ENCODE assay signal across 19 mouse cellular contexts in genomic region chr5:53277716-53278263, GRCm38 (mm10). TPM values are rescaled to one million over a fixed set of nuclear protein-coding genes. Genes with fewer than 3 reads are reported as not detected.
DNase-seq lines count a peak whose midpoint lies in the region; ATAC-seq and TF ChIP-seq lines count a peak whose summit lies in the region.
"Had no signal": no experiment of that assay in that cellular context is flagged by ENCODE, and none has a peak within 500 bp of the region (broad histone marks: within the 10 kb centered on the region; RNA-seq: fewer than 3 reads in every experiment).

No protein-coding gene starts in this region.

- no peaks in the 10 kb centered on the region for H3K9me3 ChIP-seq in hindbrain, embryonic 11.5 days (ENCODE audit: control insufficient read depth, low read length)
- no peaks in the 10 kb centered on the region for H3K9me3 ChIP-seq in hindbrain, embryonic 10.5 days
- H3K9me3 ChIP-seq in midbrain, postnatal 0 days (ENCODE audit: low read length): no peaks in the 10 kb centered on the region
- no peaks in the 10 kb centered on the region for H3K9me3 ChIP-seq in midbrain, embryonic 10.5 days (replicated peaks)
- H3K9me3 ChIP-seq in forebrain, embryonic 15.5 days: no peaks in the 10 kb centered on the region
- no peaks in the 10 kb centered on the region for H3K9me3 ChIP-seq in limb, embryonic 10.5 days (replicated peaks)
- H3K9me3 ChIP-seq: embryonic facial prominence, embryonic 13.5 days; limb, embryonic 12.5 days had no signal

- no peak overlapping the region for H3K27ac ChIP-seq in hindbrain, embryonic 11.5 days (ENCODE audit: low read depth, low read length)
- no peak overlapping the region for H3K27ac ChIP-seq in hindbrain, embryonic 10.5 days
- H3K27ac ChIP-seq in midbrain, postnatal 0 days (ENCODE audit: low read depth, low read length): no peak overlapping the region
- no peak overlapping the region for H3K27ac ChIP-seq in midbrain, embryonic 10.5 days (replicated peaks)
- peak overlapping the region; percentile 71 for H3K27ac ChIP-seq in forebrain, embryonic 15.5 days (replicated peaks)
- H3K27ac ChIP-seq in limb, embryonic 10.5 days: 0 out of 2 replicates have a peak overlapping the region, but pooled peaks have one; percentile 15
- H3K27ac ChIP-seq: embryonic facial prominence, embryonic 13.5 days; limb, embryonic 12.5 days; macrophage had no signal

- DNase-seq in hindbrain, embryonic 11.5 days (ENCODE audit: low spot score): no peak
- no peak for DNase-seq in hindbrain, embryonic 10.5 days (ENCODE audit: low spot score)
- peak; percentile 75 for DNase-seq in midbrain, postnatal 0 days (ENCODE audit: low spot score)
- DNase-seq in midbrain, embryonic 10.5 days (ENCODE audit: low spot score): no peak
- no peak for DNase-seq in limb, embryonic 10.5 days (ENCODE audit: low spot score)
- DNase-seq in left cerebral cortex, adult 11 months (ENCODE audit: low spot score): no peak
- DNase-seq in gastrocnemius, postnatal 25 days: no peak
- DNase-seq: gastrocnemius, postnatal 36 days; heart, postnatal 36 days; kidney, adult 2 months; kidney, postnatal 4 days; layer of hippocampus, postnatal 36 days; thymus, postnatal 25 days had no signal

- no peaks in the 10 kb centered on the region for H3K36me3 ChIP-seq in hindbrain, embryonic 11.5 days (ENCODE audit: control insufficient read depth, insufficient read depth, low read length)
- peaks cover 18% of the 10 kb centered on the region; the same call in 1 of the 2 replicates for H3K36me3 ChIP-seq in hindbrain, embryonic 10.5 days
- peaks cover 5% of the 10 kb centered on the region; the same call in 1 of the 2 replicates for H3K36me3 ChIP-seq in midbrain, postnatal 0 days (ENCODE audit: insufficient read depth, low read length)
- peaks cover 19% of the 10 kb centered on the region for H3K36me3 ChIP-seq in midbrain, embryonic 10.5 days
- no peaks in the 10 kb centered on the region for H3K36me3 ChIP-seq in forebrain, embryonic 15.5 days
- peaks cover 4% of the 10 kb centered on the region for H3K36me3 ChIP-seq in limb, embryonic 10.5 days

- TF ChIP-seq CTCF in midbrain, postnatal 0 days (IDR thresholded peaks at IDR 0.05): no peak

- no peaks in the 10 kb centered on the region for H3K27me3 ChIP-seq in hindbrain, embryonic 11.5 days (ENCODE audit: control insufficient read depth, insufficient read depth, low read length)
- no peaks in the 10 kb centered on the region for H3K27me3 ChIP-seq in hindbrain, embryonic 10.5 days (ENCODE audit: insufficient read depth, poor library complexity, severe bottlenecking)
- H3K27me3 ChIP-seq in midbrain, postnatal 0 days (ENCODE audit: insufficient read depth, low read length): no peaks in the 10 kb centered on the region
- no peaks in the 10 kb centered on the region for H3K27me3 ChIP-seq in midbrain, embryonic 10.5 days (ENCODE audit: low read depth, poor library complexity, severe bottlenecking)
- no peaks in the 10 kb centered on the region for H3K27me3 ChIP-seq in forebrain, embryonic 15.5 days
- H3K27me3 ChIP-seq in limb, embryonic 10.5 days (ENCODE audit: low read depth, poor library complexity, severe bottlenecking): no peaks in the 10 kb centered on the region
- H3K27me3 ChIP-seq: limb, embryonic 12.5 days; Patski had no signal

- no peak overlapping the region for H3K4me3 ChIP-seq in hindbrain, embryonic 11.5 days (ENCODE audit: low read depth, low read length)
- H3K4me3 ChIP-seq in hindbrain, embryonic 10.5 days: no peak overlapping the region
- no peak overlapping the region for H3K4me3 ChIP-seq in midbrain, postnatal 0 days (ENCODE audit: low read depth, low read length)
- H3K4me3 ChIP-seq in midbrain, embryonic 10.5 days: no peak overlapping the region
- H3K4me3 ChIP-seq in forebrain, embryonic 15.5 days: no peak overlapping the region
- no peak overlapping the region for H3K4me3 ChIP-seq in limb, embryonic 10.5 days
- H3K4me3 ChIP-seq: embryonic facial prominence, embryonic 13.5 days; limb, embryonic 12.5 days had no signal

- peak; percentile 45; the same call in 1 of the 2 replicates for ATAC-seq in hindbrain, embryonic 11.5 days (ENCODE audit: low FRiP score)
- ATAC-seq in midbrain, postnatal 0 days (ENCODE audit: low FRiP score): peak; percentile 44; the same call in 1 of the 2 replicates
- peak; percentile 62 for ATAC-seq in forebrain, embryonic 15.5 days (replicated peaks)
- ATAC-seq: Patski had no signal

- H3K9ac ChIP-seq in hindbrain, embryonic 11.5 days (ENCODE audit: low read depth, low read length): no peak overlapping the region
- no peak overlapping the region for H3K9ac ChIP-seq in midbrain, postnatal 0 days (replicated peaks; ENCODE audit: low read length, poor library complexity, severe bottlenecking)
- no peak overlapping the region for H3K9ac ChIP-seq in forebrain, embryonic 15.5 days (replicated peaks)
- H3K9ac ChIP-seq: embryonic facial prominence, embryonic 13.5 days; limb, embryonic 12.5 days had no signal

- 53% methylated on average over 4 of the region's 4 CpGs for WGBS in hindbrain, embryonic 11.5 days
- WGBS in hindbrain, embryonic 10.5 days: 64% methylated on average over 4 of the region's 4 CpGs
- WGBS in midbrain, postnatal 0 days: 41% methylated on average over 4 of the region's 4 CpGs
- WGBS in midbrain, embryonic 10.5 days: 66% methylated on average over 4 of the region's 4 CpGs
- WGBS in forebrain, embryonic 15.5 days: 14% methylated on average over 4 of the region's 4 CpGs
- 51% methylated on average over 4 of the region's 4 CpGs for WGBS in limb, embryonic 10.5 days

- no peaks in the 10 kb centered on the region for H3K4me1 ChIP-seq in hindbrain, embryonic 11.5 days (replicated peaks; ENCODE audit: control insufficient read depth, insufficient read depth, low read length)
- peaks cover 10% of the 10 kb centered on the region for H3K4me1 ChIP-seq in hindbrain, embryonic 10.5 days (replicated peaks)
- H3K4me1 ChIP-seq in midbrain, postnatal 0 days (ENCODE audit: insufficient read depth, low read length): peaks cover 6% of the 10 kb centered on the region; the same call in 1 of the 2 replicates
- peaks cover 8% of the 10 kb centered on the region; the same call in 1 of the 2 replicates for H3K4me1 ChIP-seq in midbrain, embryonic 10.5 days
- H3K4me1 ChIP-seq in forebrain, embryonic 15.5 days: peaks cover 56% of the 10 kb centered on the region
- H3K4me1 ChIP-seq in limb, embryonic 10.5 days: peaks cover 60% of the 10 kb centered on the region

- H3K4me2 ChIP-seq in hindbrain, embryonic 11.5 days (replicated peaks; ENCODE audit: low read depth, low read length): no peak overlapping the region
- no peak overlapping the region for H3K4me2 ChIP-seq in midbrain, postnatal 0 days (ENCODE audit: low read depth, low read length, poor library complexity, severe bottlenecking)
- no peak overlapping the region for H3K4me2 ChIP-seq in forebrain, embryonic 15.5 days (replicated peaks)
- H3K4me2 ChIP-seq: embryonic facial prominence, embryonic 13.5 days; heart, embryonic 11.5 days; limb, embryonic 12.5 days had no signal

RNA-seq across cellular contexts. Expression of gene Smim20, which starts 10.9 kb away (rescaled TPM):
- polyA plus RNA-seq in hindbrain, embryonic 11.5 days (2014; fragmentation: Nextera tagmentation; extraction: Ambion mirVana): 66.3 and 69.2 TPM in 2 replicates
- 67.8 and 74.2 TPM in 2 replicates for polyA plus RNA-seq in hindbrain, embryonic 10.5 days (2016; fragmentation: Nextera tagmentation; extraction: Ambion mirVana)
- 35.7 and 40.2 TPM in 2 replicates for total RNA-seq in midbrain, postnatal 0 days (2014; rRNA removed)
- 76.0 and 83.3 TPM in 2 replicates for polyA plus RNA-seq in midbrain, postnatal 0 days (2015; fragmentation: Nextera tagmentation; extraction: Ambion mirVana)
- 70.9 and 74.1 TPM in 2 replicates for polyA plus RNA-seq in midbrain, embryonic 10.5 days (2016; fragmentation: Nextera tagmentation; extraction: Ambion mirVana)
- 59.9 and 65.8 TPM in 2 replicates for polyA plus RNA-seq in forebrain, embryonic 15.5 days (2015; fragmentation: Nextera tagmentation; extraction: Ambion mirVana)
- polyA plus RNA-seq in limb, embryonic 10.5 days (2016; fragmentation: Nextera tagmentation; extraction: Ambion mirVana): 59.0 and 62.6 TPM in 2 replicates
- 10 to 100 TPM; 60.7 to 61.1 TPM for total RNA-seq in gastrocnemius, postnatal 25 days (2021)

Comparison
In these comparisons a context has a peak if more than half of its experiments do, and no peak if none do; other contexts are left out.
1. H3K27ac ChIP-seq: peak in forebrain, embryonic 15.5 days (single experiment) and limb, embryonic 10.5 days (single experiment); none in hindbrain, embryonic 11.5 days (single experiment), hindbrain, embryonic 10.5 days (single experiment), midbrain, postnatal 0 days (single experiment) and midbrain, embryonic 10.5 days (single experiment).
2. Peak in every context shown above with its lines, with median percentiles within 50 percentile points of each other: ATAC-seq.